Mouse (Mus musculus) thymus, postnatal 14 days (tissue): ENCODE results near the gene Armcx6.
"Not testable (repeated sequence)": the region's sequence is repeated elsewhere in the genome, so short reads cannot be mapped to it uniquely, and the experiment has no call there.

Source experiments
- DNase-seq: peaks from one replicate; pipeline ENCODE4 v3.0.0; 2021

Armcx6 gene

GRCm38 (mm10) chrX:134750764-134751592 lies at the start of gene Armcx6:
Gene Armcx6 (minus strand): TSS chrX:134751417.
- DNase-seq, result peak; percentile 79

- DNase-seq, result no peak
Observed at GRCm38 (mm10) chrX:134787728-134788127, 36.5 kb upstream of the Armcx6 start.

GRCm38 (mm10) chrX:134763428-134764198 lies 12.4 kb upstream of the Armcx6 start:
- DNase-seq, result not testable (repeated sequence)

- DNase-seq, result no peak
Observed at GRCm38 (mm10) chrX:134757293-134757995, 6.2 kb upstream of the Armcx6 start.

- peak; percentile 68 for DNase-seq
Observed at GRCm38 (mm10) chrX:134756434-134757292, 5.4 kb upstream of the Armcx6 start, which contains the start of gene Armcx3. Gene Armcx3 (plus strand): TSS chrX:134756595.

GRCm38 (mm10) chrX:134752584-134752983 lies 1.4 kb upstream of the Armcx6 start:
- no peak for DNase-seq

- no peak for DNase-seq
Observed at GRCm38 (mm10) chrX:134751910-134752309, 693 bp upstream of the Armcx6 start.

GRCm38 (mm10) chrX:134746459-134746858 lies 4.8 kb downstream of the Armcx6 start:
- DNase-seq, result peak; percentile 66

- DNase-seq, result no peak
Observed at GRCm38 (mm10) chrX:134741862-134742261, 9.4 kb downstream of the Armcx6 start.

- DNase-seq, result no peak
Observed at GRCm38 (mm10) chrX:134739160-134739559, 12.1 kb downstream of the Armcx6 start.

- no peak for DNase-seq
Observed at GRCm38 (mm10) chrX:134737796-134738195, 13.4 kb downstream of the Armcx6 start.

GRCm38 (mm10) chrX:134729778-134730177 lies 21.4 kb downstream of the Armcx6 start:
- peak; percentile 32 for DNase-seq

- DNase-seq, result not testable (repeated sequence)
Observed at GRCm38 (mm10) chrX:134723762-134724161, 27.5 kb downstream of the Armcx6 start.

- peak; percentile 47 for DNase-seq
Observed at GRCm38 (mm10) chrX:134718524-134718923, 32.7 kb downstream of the Armcx6 start.

- DNase-seq, result peak; percentile 47
Observed at GRCm38 (mm10) chrX:134717752-134718308, 33.4 kb downstream of the Armcx6 start, which contains the start of gene Armcx1. Gene Armcx1 (plus strand): TSS chrX:134717963.

GRCm38 (mm10) chrX:134716863-134717262 lies 34.4 kb downstream of the Armcx6 start:
- no peak for DNase-seq
